Mouse (Mus musculus): ENCODE measurements around the gene Spata18.

Spata18 gene

GRCm38 (mm10) chr5:73651061-73651854 is at the start of gene Spata18:
Gene Spata18, plus strand, starts transcription at chr5:73651379.
- peak; percentile 77 for DNase-seq (ENCODE audit: low spot score)

GRCm38 (mm10) chr5:73602865-73603264 is 48.3 kb upstream of the Spata18 start:
- DNase-seq (ENCODE audit: low spot score), result no peak

GRCm38 (mm10) chr5:73604542-73604941 is 46.6 kb upstream of the Spata18 start:
- no peak for DNase-seq (ENCODE audit: low spot score)

GRCm38 (mm10) chr5:73604964-73605363 is 46.2 kb upstream of the Spata18 start:
- DNase-seq (ENCODE audit: low spot score), result no peak

DNA sequence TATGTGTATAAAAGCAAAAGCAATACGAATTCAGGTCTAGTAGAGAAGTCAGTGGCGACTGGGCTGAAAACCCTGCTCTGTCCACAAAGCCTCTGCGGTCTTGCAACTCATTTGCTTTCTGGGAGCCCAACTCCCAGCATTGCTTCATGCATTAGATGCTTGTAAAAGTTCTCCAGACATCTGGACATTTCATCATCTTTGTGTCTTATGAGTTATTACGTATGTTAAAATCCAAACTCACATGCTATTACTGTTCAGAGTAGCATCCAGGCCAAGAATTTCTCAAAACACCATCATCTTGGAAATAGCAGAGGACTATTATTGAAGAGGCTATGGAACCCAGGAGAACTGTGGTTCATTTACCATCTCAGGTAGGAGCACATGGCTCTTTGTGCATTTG is 40.1 kb upstream of the Spata18 start:
- no peak for DNase-seq (ENCODE audit: low spot score)

- no peak for DNase-seq (ENCODE audit: low spot score)
These were observed 37.9 kb upstream of the Spata18 start for GRCm38 (mm10) chr5:73613296-73613695.

GRCm38 (mm10) chr5:73615211-73615610 is 36.0 kb upstream of the Spata18 start:
- no peak for DNase-seq (ENCODE audit: low spot score)

DNA sequence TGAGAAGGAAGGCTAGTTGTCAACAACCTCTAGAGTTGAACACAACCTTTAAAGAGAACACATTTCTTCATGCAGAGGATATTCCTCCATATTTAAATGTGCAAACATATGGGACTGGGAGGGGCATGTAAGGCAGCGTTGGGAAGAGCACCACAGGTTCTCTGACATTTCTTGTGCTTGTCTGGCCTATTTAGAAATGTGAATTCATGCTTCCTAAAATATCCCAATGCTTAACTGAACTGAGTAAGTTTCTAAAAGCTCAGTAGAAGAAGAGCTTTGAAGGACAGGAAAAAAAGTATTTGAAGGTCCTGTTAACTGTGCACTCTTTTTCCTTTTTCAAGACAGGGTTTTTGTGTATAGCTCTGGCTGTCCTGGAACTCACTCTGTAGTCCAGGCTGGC is 32.2 kb upstream of the Spata18 start:
- no peak for DNase-seq (ENCODE audit: low spot score)

- no peak for DNase-seq (ENCODE audit: low spot score)
These were observed 25.7 kb upstream of the Spata18 start for GRCm38 (mm10) chr5:73625505-73625904.

- DNase-seq (ENCODE audit: low spot score), result no peak
These were observed 24.3 kb upstream of the Spata18 start for GRCm38 (mm10) chr5:73626842-73627241.

GRCm38 (mm10) chr5:73627559-73627958 is 23.6 kb upstream of the Spata18 start:
- no peak for DNase-seq (ENCODE audit: low spot score)

- DNase-seq (ENCODE audit: low spot score), result no peak
These were observed 23.2 kb upstream of the Spata18 start for GRCm38 (mm10) chr5:73627991-73628390.

DNA sequence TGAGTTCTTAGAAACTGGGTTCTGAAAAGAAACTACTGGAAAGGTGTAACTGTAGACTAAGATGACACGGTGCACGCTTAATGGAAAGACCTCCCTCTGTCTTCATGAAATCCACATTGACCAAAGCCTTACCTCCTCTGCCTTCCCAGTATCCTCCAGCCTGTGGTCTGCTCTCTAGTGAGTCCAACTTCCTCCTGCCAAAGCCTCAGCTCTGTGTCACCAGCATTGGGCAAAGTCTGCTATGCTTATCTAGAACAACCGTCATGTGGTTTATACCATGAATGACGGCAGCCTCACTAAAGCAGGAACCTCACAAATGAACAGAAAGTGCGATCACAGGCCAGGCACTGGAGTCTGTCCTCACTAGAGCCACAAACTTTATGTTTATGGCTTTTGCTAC is 21.0 kb upstream of the Spata18 start:
- no peak for DNase-seq (ENCODE audit: low spot score)

GRCm38 (mm10) chr5:73631001-73631558 is 20.1 kb upstream of the Spata18 start:
- no peak for DNase-seq (ENCODE audit: low spot score)

- DNase-seq (ENCODE audit: low spot score), result no peak
These were observed 18.9 kb upstream of the Spata18 start, which contains the start of gene Lrrc66 for GRCm38 (mm10) chr5:73632291-73632690. Gene Lrrc66, minus strand, starts transcription at chr5:73632526.

GRCm38 (mm10) chr5:73633141-73633540 is 18.0 kb upstream of the Spata18 start:
- DNase-seq (ENCODE audit: low spot score), result peak; percentile 61

DNA sequence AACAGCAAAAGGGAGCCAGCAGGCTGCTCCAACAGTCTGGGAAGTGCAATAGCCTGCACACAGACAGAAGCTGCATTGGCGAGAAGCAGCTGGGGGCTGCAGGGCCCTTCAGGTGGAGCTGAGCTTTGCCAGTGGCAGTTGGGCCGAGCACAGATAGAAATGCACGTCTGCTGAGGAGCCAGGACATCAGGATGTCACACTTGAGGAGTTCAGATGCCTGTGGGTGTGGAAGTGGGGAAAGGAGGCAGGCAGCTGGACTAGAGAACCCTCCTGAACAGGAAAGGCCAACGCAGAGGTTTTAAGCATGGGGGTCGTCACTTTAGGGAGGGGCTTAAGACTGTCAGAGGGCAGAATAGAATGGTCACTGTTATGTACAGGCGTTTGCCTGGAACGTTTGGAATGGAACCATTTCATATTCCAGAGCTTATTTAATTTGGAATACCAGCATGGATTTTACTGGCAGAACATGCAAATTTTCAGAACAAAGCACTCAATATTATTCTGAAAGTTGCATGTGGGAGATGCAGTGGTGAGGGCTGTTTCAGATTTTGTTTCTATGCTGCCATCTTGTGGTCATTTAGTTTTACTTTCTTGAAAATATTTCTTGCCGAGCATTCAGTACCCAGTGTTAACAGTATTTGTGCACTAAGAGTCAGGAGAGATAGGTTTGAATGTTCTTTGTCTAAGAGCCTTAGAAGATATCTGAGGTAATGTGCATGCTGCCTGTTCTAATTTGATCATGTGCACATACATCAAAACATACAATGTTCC is 13.7 kb upstream of the Spata18 start:
- no peak for DNase-seq (ENCODE audit: low spot score)

DNA sequence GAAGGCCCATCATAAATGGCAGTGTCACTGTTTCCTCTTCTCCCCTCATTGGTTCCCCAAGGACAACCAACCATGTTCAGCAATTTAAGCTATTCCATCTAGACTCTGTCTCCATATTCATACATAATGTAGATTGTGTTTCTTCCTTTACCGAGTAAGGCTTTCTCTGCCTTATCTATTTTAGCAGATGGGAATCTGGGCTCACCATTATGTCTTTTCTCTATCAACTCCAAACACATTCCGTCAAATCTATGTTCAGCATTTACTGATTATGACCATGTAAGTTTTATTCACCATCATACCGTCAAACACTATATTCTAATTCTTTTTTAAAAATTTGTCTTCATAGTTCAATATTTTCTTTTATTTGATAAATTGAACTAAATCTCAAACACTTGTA is 10.1 kb upstream of the Spata18 start:
- DNase-seq (ENCODE audit: low spot score), result no peak

- no peak for DNase-seq (ENCODE audit: low spot score)
These were observed 9.1 kb upstream of the Spata18 start for GRCm38 (mm10) chr5:73642091-73642490.

DNA sequence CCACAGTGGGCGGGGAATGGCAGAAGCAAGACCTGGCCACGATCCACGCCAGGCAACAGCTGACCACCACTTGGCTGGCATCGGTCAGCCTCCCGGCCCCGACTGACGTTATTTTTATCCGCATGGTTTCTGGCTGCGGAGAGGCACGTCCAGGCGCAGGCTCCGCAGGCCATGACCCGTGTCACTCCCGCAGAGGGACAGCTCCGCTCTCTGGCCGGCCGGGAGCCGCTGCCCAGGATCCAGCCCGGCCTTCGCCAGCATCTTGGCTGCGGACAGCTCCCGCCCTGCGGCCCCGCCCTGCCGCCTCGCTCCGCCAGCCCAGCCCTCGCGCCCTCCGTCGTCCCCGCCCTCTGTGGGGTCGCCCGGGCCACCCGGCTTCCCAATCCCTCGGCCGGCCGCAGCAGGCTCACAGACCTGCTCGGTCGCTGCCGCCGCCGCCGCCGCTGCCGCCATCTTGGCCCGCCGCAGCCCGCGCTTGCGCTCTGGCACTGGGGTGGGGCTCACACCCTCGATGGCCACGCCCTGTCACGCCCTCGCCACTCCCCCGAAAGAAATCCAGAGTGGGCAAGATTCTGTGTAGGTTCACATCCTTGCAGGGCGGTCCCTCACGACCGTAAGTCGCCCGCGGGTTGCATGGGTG is 3.8 kb upstream of the Spata18 start, which contains the start of gene Sgcb:
Sgcb (minus strand) TSS at position 530 of the 640 bp plus-strand sequence.
- DNase-seq (ENCODE audit: low spot score), result peak; percentile 87

DNA sequence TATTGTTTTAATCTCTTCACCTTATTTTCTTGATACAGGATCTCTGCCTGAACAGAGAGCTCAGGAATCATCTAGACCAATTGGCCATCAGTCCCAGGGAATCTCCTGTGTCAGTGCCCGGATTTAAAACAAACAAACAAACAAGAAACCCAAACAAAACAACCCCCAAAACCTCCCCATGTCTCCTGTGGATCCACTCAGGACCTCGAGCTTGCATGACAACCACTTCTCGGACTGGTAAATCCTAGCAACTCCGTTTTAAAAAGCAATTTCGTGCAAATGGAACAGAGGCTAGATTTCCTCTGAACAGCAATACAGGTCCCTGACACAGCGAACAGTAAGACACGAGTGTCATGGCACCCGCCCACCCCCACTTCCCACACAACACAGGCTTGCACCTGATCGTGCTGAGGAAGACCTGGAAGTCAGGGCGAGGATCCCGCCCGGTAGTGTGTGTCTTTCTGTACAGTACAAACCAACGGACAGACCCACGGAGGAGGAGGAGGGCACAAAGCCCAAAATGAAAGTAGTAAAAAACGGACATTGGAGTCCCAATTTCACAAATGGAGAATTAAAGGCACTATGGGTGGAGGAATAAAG is 714 bp upstream of the Spata18 start:
- DNase-seq (ENCODE audit: low spot score), result no peak

DNA sequence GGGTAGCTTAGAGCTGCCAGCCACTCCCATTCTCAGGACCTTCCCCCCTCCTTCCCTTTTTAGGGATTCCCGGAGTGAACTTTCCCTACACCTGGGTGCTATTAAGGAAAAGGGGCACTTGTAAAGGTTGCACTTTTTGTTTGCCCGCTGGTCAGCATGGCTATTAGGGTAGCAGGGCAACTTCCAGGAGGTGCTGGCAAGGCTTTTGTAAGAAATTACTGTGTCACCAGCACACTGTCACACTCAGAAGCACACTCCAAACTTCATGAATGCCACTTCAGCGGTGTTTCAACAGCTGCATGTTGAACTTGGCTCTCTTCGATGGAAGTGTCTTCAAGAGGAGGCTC is 649 bp downstream of the Spata18 start:
- no peak for DNase-seq (ENCODE audit: low spot score)

Measured in ovary, postnatal 36 days (tissue).